ENCODE assay signal across 9 mouse cellular contexts in genomic region chr10:122183025-122183424, GRCm38 (mm10).
DNase-seq lines count a peak whose midpoint lies in the region; ATAC-seq and TF ChIP-seq lines count a peak whose summit lies in the region.
"Had no signal": no experiment of that assay in that cellular context is flagged by ENCODE, and none has a peak within 500 bp of the region (broad histone marks: within the 10 kb centered on the region; RNA-seq: fewer than 3 reads in every experiment).

No protein-coding gene starts in this region.

- H3K36me3 ChIP-seq in hindbrain, postnatal 0 days (ENCODE audit: insufficient read depth, low read length), result no peaks in the 10 kb centered on the region
- H3K36me3 ChIP-seq in hindbrain, embryonic 16.5 days (ENCODE audit: control insufficient read depth, insufficient read depth, low read length), result no peaks in the 10 kb centered on the region
- H3K36me3 ChIP-seq in lung, postnatal 0 days (ENCODE audit: insufficient read depth, low read length), result no peaks in the 10 kb centered on the region
- H3K36me3 ChIP-seq: lung, embryonic 15.5 days had no signal

- peak; percentile 72 for TF ChIP-seq CTCF in hindbrain, postnatal 0 days (IDR thresholded peaks at IDR 0.05; ENCODE audit: low read depth)
- TF ChIP-seq CTCF in lung, postnatal 0 days (IDR thresholded peaks at IDR 0.05), result peak; percentile 79

- no peak overlapping the region for H3K4me3 ChIP-seq in hindbrain, postnatal 0 days (ENCODE audit: low read length)
- H3K4me3 ChIP-seq in hindbrain, embryonic 16.5 days (ENCODE audit: low read length), result no peak overlapping the region
- no peak overlapping the region for H3K4me3 ChIP-seq in lung, postnatal 0 days (ENCODE audit: low read depth, low read length)
- H3K4me3 ChIP-seq: lung, embryonic 15.5 days had no signal

- H3K9ac ChIP-seq in hindbrain, postnatal 0 days (replicated peaks; ENCODE audit: low read length), result no peak overlapping the region
- no peak overlapping the region for H3K9ac ChIP-seq in hindbrain, embryonic 16.5 days (ENCODE audit: low read depth, low read length)
- H3K9ac ChIP-seq in lung, postnatal 0 days (replicated peaks; ENCODE audit: low read depth), result no peak overlapping the region
- H3K9ac ChIP-seq: lung, embryonic 15.5 days had no signal

- WGBS in hindbrain, postnatal 0 days, result 25% methylated on average over 4 of the region's 4 CpGs
- WGBS in hindbrain, embryonic 16.5 days, result 35% methylated on average over 4 of the region's 4 CpGs
- WGBS in lung, postnatal 0 days, result 20% methylated on average over 4 of the region's 4 CpGs

- no peak for ATAC-seq in hindbrain, postnatal 0 days
- ATAC-seq in hindbrain, embryonic 16.5 days, result no peak
- ATAC-seq in lung, postnatal 0 days, result no peak
- ATAC-seq in megakaryocyte progenitor cell, adult 5-6 weeks (replicated peaks; ENCODE audit: poor library complexity), result no peak
- no peak for ATAC-seq in granulocyte monocyte progenitor cell, adult 5-6 weeks (replicated peaks; ENCODE audit: poor library complexity, severe bottlenecking)

- intact Hi-C loops in heart, postnatal 36 days (cut with DNase I), result loop anchor here (1.0 to 5.0 kb wide), 2 partner anchors 264 to 346 kb away; partner anchors contain the start of gene Avpr1a

- H3K27ac ChIP-seq in hindbrain, postnatal 0 days, result no peak overlapping the region
- H3K27ac ChIP-seq in hindbrain, embryonic 16.5 days (ENCODE audit: low read depth, low read length), result no peak overlapping the region
- no peak overlapping the region for H3K27ac ChIP-seq in lung, postnatal 0 days (ENCODE audit: low read length)
- H3K27ac ChIP-seq: lung, embryonic 15.5 days had no signal

- no peaks in the 10 kb centered on the region for H3K27me3 ChIP-seq in hindbrain, postnatal 0 days (ENCODE audit: insufficient read depth, low read length)
- H3K27me3 ChIP-seq in hindbrain, embryonic 16.5 days (replicated peaks; ENCODE audit: control insufficient read depth, insufficient read depth, low read length), result no peaks in the 10 kb centered on the region
- no peaks in the 10 kb centered on the region for H3K27me3 ChIP-seq in lung, postnatal 0 days (replicated peaks; ENCODE audit: insufficient read depth, low read length)
- H3K27me3 ChIP-seq: lung, embryonic 15.5 days had no signal

- no peak overlapping the region for H3K4me2 ChIP-seq in hindbrain, postnatal 0 days (ENCODE audit: low read depth, low read length)
- H3K4me2 ChIP-seq in hindbrain, embryonic 16.5 days (ENCODE audit: low read length), result no peak overlapping the region
- H3K4me2 ChIP-seq in lung, postnatal 0 days (replicated peaks; ENCODE audit: low read depth, low read length), result no peak overlapping the region
- H3K4me2 ChIP-seq: lung, embryonic 15.5 days had no signal

- no peaks in the 10 kb centered on the region for H3K9me3 ChIP-seq in hindbrain, postnatal 0 days (ENCODE audit: low read length)
- H3K9me3 ChIP-seq in hindbrain, embryonic 16.5 days (ENCODE audit: control insufficient read depth, low read length), result no peaks in the 10 kb centered on the region
- no peaks in the 10 kb centered on the region for H3K9me3 ChIP-seq in lung, postnatal 0 days (ENCODE audit: low read length)
- H3K9me3 ChIP-seq: lung, embryonic 15.5 days had no signal

- no peak for TF ChIP-seq EP300 in lung, postnatal 0 days (IDR thresholded peaks at IDR 0.05)

- H3K4me1 ChIP-seq in hindbrain, postnatal 0 days (ENCODE audit: insufficient read depth, low read length), result no peaks in the 10 kb centered on the region
- no peaks in the 10 kb centered on the region for H3K4me1 ChIP-seq in hindbrain, embryonic 16.5 days (ENCODE audit: control insufficient read depth, insufficient read depth, low read depth, low read length)
- H3K4me1 ChIP-seq in lung, postnatal 0 days (ENCODE audit: insufficient read depth, low read depth, low read length), result no peaks in the 10 kb centered on the region
- H3K4me1 ChIP-seq: lung, embryonic 15.5 days had no signal

- peak; percentile 75 for DNase-seq in hindbrain, postnatal 0 days (ENCODE audit: low spot score)
- DNase-seq in 3T3-L1 (ENCODE audit: low read depth, low spot score), result peak; percentile 25
- peak; percentile 7 to 75 for DNase-seq in adrenal gland, adult (ENCODE audit: inconsistent age in 2 of 2, low spot score in 1 of 2)
- DNase-seq in heart, postnatal 36 days, result peak; percentile 7 to 26
- DNase-seq in lung, postnatal 0 days (ENCODE audit: low spot score), result peak; percentile 72

Comparison
In these comparisons a context has a peak if more than half of its experiments do, and no peak if none do; other contexts are left out.
1. DNase-seq: peak in every context shown above with its lines; median percentile 75 in hindbrain, postnatal 0 days; 72 in lung, postnatal 0 days; 41 in adrenal gland, adult; 25 in 3T3-L1; 16 in heart, postnatal 36 days.